Mouse (Mus musculus) midbrain, embryonic 11.5 days (tissue): ENCODE measurements around the gene Oprm1. TPM values are rescaled to one million over a fixed set of nuclear protein-coding genes. Genes with fewer than 3 reads are reported as not detected.
"Not testable (repeated sequence)": the region's sequence is repeated elsewhere in the genome, so short reads cannot be mapped to it uniquely, and the experiment has no call there.

Experiments
- ATAC-seq: fragments of 200-750 bp; cut with Nextera tagmentation; 2 replicates; pipeline ENCODE4 v1.8.0; 2017; ENCODE audit warnings: moderate TSS enrichment, moderate library complexity; ENCODE audit not compliant: low FRiP score
- DNase-seq: peaks from one replicate; pipeline ENCODE4 v3.0.0; 2015; ENCODE audit warnings: low spot score; ENCODE audit errors: missing footprints
- H3K27ac ChIP-seq: fragments of 300-500 bp; sonication (generic); 2 replicates; pipeline ENCODE4 v1.5.1; 2014; ENCODE audit warnings: low read depth, low read length
- H3K27me3 ChIP-seq: fragments of 300-500 bp; sonication (generic); 2 replicates; pipeline ENCODE4 v1.6.1; 2014; ENCODE audit warnings: mild to moderate bottlenecking, low read length, moderate library complexity, mixed read lengths; ENCODE audit not compliant: control insufficient read depth, insufficient read depth
- H3K36me3 ChIP-seq: fragments of 300-500 bp; sonication (generic); 2 replicates; pipeline ENCODE4 v1.6.1; 2014; ENCODE audit warnings: mild to moderate bottlenecking, low read length, moderate library complexity, mixed read lengths; ENCODE audit not compliant: control insufficient read depth, insufficient read depth
- H3K4me1 ChIP-seq: fragments of 300-500 bp; sonication (generic); 2 replicates; pipeline ENCODE4 v1.6.1; 2014; ENCODE audit warnings: low read length; ENCODE audit not compliant: control insufficient read depth, insufficient read depth
- H3K4me2 ChIP-seq: fragments of 300-500 bp; sonication (generic); 2 replicates; pipeline ENCODE4 v1.6.1; 2014; ENCODE audit warnings: mild to moderate bottlenecking, moderate library complexity
- H3K4me3 ChIP-seq: fragments of 300-500 bp; sonication (generic); 2 replicates; pipeline ENCODE4 v1.5.1; 2014; ENCODE audit warnings: low read depth, low read length
- H3K9ac ChIP-seq: fragments of 300-500 bp; sonication (generic); 2 replicates; pipeline ENCODE4 v1.6.1; 2014; ENCODE audit warnings: low read length
- H3K9me3 ChIP-seq: fragments of 300-500 bp; sonication (generic); 2 replicates; pipeline ENCODE4 v1.6.1; 2016; ENCODE audit warnings: low read length; ENCODE audit not compliant: control insufficient read depth
- WGBS: fragments of 180-500 bp; shearing (Covaris S2); extraction: QIAGEN DNeasy Blood & Tissue Kit; methylation state at CpG from one replicate; pipeline ENCODE4 v1.1.7; 2014; 5-methylcytosine and 5-hydroxymethylcytosine counted together
- polyA plus RNA-seq: library from polyadenylated mRNA; unstranded; fragments of >200 nt; fragmentation: Nextera tagmentation; extraction: Ambion mirVana; gene quantifications from 2 replicates; pipeline ENCODE4 v1.2.1, GENCODE M21; 2014

Oprm1 gene
- polyA plus RNA-seq, 1 experiment from 2014 or later: 0.11 TPM

DNA sequence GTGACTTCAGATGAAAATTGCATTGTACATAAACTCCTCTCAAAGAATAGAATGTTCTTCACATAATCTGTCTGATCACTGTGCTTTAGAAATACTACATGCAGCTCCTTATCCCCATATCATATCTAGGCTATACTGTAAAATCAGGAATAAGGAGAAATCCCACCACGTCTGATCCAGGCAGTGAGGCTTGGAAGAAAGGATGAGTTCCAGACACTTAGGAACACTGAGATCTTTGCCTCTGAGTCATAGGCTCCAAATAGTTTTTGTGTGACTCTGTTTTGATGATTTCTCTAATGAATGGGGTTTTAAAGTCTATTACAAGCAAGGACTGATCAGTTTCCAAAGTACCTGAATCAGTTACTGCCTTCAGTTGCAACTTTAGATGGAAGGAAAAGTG lies 83.9 kb downstream of the Oprm1 start:
- H3K27me3 ChIP-seq: no peaks in the 10 kb centered on the region
- no peak overlapping the region for H3K4me3 ChIP-seq
- no peak overlapping the region for H3K9ac ChIP-seq
- no peak overlapping the region for H3K4me2 ChIP-seq
- DNase-seq: no peak
- WGBS: 84% methylated on average over 1 of the region's 1 CpGs
- no peak overlapping the region for H3K27ac ChIP-seq
- no peaks in the 10 kb centered on the region for H3K9me3 ChIP-seq
- no peaks in the 10 kb centered on the region for H3K36me3 ChIP-seq
- ATAC-seq: no peak
- no peaks in the 10 kb centered on the region for H3K4me1 ChIP-seq

DNA sequence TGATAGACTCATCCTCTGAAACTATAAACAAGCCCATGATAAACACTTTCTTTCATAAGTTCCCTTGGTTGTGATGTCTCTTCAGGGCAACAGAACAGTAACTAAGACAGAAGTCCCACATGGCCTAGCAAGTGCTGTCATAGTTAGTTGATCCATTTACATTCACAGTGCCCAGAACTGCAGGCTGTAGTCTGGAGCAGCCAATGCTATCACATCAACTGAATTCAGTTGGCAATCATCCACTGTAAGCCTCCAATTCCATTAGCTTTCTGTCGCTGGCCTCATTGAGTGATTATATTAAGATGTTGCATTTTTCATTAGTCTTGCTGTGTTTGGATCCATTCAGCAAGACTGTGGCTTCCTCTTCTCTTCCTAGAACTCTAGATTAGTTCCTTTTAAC lies 88.0 kb downstream of the Oprm1 start:
- no peak for DNase-seq
- no peak overlapping the region for H3K9ac ChIP-seq
- H3K4me2 ChIP-seq: no peak overlapping the region
- no peak overlapping the region for H3K4me3 ChIP-seq
- H3K27me3 ChIP-seq: no peaks in the 10 kb centered on the region
- ATAC-seq: no peak
- no peaks in the 10 kb centered on the region for H3K36me3 ChIP-seq
- H3K9me3 ChIP-seq: no peaks in the 10 kb centered on the region
- H3K27ac ChIP-seq: no peak overlapping the region
- 87% methylated on average over 1 of the region's 1 CpGs for WGBS
- H3K4me1 ChIP-seq: peaks cover 7% of the 10 kb centered on the region; the same call in 1 of the 2 replicates

DNA sequence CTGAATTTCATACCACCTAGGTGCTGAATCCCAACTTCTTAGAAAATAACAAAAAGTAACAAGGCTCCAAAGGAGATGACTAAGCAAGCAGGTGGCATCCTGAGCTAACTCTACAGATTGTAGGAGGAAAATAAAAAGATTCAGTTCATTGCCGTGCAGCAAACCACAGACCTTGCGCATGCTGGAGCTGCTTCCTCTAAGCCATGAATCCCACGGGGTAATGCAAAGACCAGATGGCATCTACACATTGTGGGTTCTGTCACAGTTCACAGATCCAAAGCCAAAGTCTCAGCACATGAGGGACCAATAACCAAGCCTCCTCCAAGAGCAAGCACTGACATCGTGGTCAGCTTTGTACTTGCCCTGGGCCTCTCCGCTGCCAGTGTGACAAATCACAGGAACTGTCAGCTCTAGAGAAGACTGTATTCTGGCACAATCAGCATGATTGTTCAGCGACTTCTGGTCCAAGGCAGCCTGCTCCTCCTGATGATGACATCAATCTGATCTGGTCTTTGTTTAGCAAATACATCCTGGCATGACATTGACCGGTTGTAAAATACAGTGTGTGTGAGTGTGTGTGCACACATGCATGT lies 90.0 kb downstream of the Oprm1 start:
- no peaks in the 10 kb centered on the region for H3K36me3 ChIP-seq
- H3K27ac ChIP-seq: no peak overlapping the region
- no peak for DNase-seq
- no peak overlapping the region for H3K9ac ChIP-seq
- H3K4me1 ChIP-seq: peaks cover 7% of the 10 kb centered on the region; the same call in 1 of the 2 replicates
- H3K9me3 ChIP-seq: no peaks in the 10 kb centered on the region
- peak; percentile 60; the same call in 1 of the 2 replicates for ATAC-seq
- H3K4me2 ChIP-seq: no peak overlapping the region
- 47% methylated on average over 7 of the region's 7 CpGs for WGBS
- H3K27me3 ChIP-seq: no peaks in the 10 kb centered on the region
- no peak overlapping the region for H3K4me3 ChIP-seq

DNA sequence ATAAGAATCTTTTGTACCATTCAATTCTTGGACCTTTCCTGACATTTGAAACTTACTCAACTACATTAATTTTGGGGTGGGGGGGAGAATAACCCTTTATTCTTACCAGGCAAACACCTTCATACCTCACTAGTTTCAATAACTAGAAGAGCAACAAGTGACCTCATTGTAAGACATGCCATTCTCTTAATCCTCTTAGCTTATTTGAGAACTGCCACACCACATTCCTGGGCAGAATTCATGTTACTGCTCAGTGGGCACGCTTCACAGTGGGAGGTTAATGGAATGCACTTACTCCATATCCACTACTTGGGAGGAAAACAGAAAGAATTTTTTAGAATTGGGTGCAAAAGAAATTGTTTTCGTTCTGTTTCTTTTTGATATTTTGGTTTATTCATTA lies 90.5 kb downstream of the Oprm1 start:
- H3K4me3 ChIP-seq: no peak overlapping the region
- 42% methylated on average over 2 of the region's 2 CpGs for WGBS
- DNase-seq (peak; percentile 83), ATAC-seq (peak; percentile 63; the same call in 1 of the 2 replicates)
- H3K9me3 ChIP-seq: no peaks in the 10 kb centered on the region
- no peaks in the 10 kb centered on the region for H3K27me3 ChIP-seq
- no peak overlapping the region for H3K9ac ChIP-seq
- no peaks in the 10 kb centered on the region for H3K36me3 ChIP-seq
- no peak overlapping the region for H3K4me2 ChIP-seq
- peaks cover 7% of the 10 kb centered on the region; the same call in 1 of the 2 replicates for H3K4me1 ChIP-seq
- H3K27ac ChIP-seq: no peak overlapping the region

DNA sequence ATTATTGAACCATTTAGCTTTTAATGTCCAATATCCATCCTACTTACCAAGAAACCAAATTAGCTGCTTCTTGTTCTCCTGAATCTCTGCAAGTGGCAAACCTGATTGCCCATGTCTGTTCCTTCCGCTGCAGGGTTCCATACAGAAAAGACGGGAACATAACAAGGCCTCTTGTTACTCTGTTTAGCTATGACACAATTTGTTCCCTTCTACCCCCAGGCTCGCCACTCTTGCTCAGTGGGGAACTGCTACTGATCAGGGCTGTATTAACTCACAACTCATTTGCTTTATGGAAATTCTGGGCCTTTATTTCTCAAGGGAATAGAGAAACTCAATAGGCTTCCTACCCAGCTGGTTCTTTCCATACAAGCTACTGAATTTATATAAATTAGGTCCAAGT lies 97.5 kb downstream of the Oprm1 start:
- H3K9me3 ChIP-seq: no peaks in the 10 kb centered on the region
- DNase-seq (no peak), ATAC-seq (no peak)
- no peaks in the 10 kb centered on the region for H3K36me3 ChIP-seq
- H3K4me2 ChIP-seq: no peak overlapping the region
- WGBS: 77% methylated on average over 3 of the region's 3 CpGs
- no peak overlapping the region for H3K27ac ChIP-seq
- H3K27me3 ChIP-seq: no peaks in the 10 kb centered on the region
- no peak overlapping the region for H3K4me3 ChIP-seq
- no peaks in the 10 kb centered on the region for H3K4me1 ChIP-seq
- no peak overlapping the region for H3K9ac ChIP-seq

DNA sequence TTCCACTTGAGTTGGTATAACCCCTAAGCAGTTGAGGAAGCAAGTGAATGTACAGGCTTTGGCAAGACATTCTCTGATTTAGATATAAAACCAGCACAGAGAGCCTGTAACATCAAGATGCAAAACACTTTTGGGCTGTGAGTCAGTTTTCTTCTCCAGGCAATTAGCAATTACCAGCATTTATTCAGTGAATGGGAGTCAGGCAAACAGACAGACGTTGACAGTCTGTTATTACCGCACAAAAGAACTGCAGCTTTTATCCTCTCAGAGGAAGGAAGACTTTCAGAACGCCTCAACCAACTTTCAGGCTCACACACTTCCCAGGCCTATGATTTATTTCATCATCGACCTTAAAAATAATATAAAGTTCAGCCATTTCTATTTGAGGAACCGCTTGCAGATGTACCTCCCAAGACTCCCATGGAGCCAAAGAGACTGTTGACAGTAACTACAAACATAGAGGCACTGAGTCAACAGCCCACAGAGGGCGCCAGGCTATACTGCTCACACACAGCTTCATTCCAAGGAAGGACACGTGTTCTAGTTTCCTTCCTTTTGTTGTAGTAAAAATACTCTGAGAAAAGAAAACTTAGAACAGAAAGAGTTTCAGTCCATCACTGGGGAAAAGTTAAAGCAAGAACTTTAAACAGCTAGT lies 113.2 kb downstream of the Oprm1 start:
- ATAC-seq (no peak), DNase-seq (no peak)
- 85% methylated on average over 7 of the region's 7 CpGs for WGBS
- no peaks in the 10 kb centered on the region for H3K27me3 ChIP-seq
- no peak overlapping the region for H3K27ac ChIP-seq
- H3K9me3 ChIP-seq: no peaks in the 10 kb centered on the region
- H3K4me2 ChIP-seq: no peak overlapping the region
- no peak overlapping the region for H3K9ac ChIP-seq
- H3K4me3 ChIP-seq: no peak overlapping the region
- H3K4me1 ChIP-seq: no peaks in the 10 kb centered on the region
- no peaks in the 10 kb centered on the region for H3K36me3 ChIP-seq

DNA sequence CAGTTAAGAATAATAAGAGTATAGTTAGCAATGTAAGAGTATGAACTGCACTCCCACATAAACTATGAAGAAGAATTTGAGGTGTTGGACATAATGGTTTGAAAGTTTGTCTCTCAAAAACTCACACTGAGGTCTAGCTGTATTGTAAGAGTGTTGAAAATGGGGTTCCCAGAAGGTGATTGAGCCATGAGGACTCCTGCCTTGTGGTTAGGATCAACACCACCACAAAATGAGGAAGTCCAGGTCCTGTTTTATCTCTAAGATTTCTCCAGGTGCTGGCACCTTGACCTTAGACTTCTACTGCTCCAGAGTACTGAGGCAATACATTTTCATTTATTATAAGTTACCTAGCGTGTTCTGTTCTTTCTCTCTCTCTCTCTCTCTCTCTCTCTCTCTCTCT lies 115.6 kb downstream of the Oprm1 start:
- H3K27ac ChIP-seq: no peak overlapping the region
- no peaks in the 10 kb centered on the region for H3K36me3 ChIP-seq
- no peak overlapping the region for H3K4me3 ChIP-seq
- no peaks in the 10 kb centered on the region for H3K9me3 ChIP-seq
- no peaks in the 10 kb centered on the region for H3K4me1 ChIP-seq
- no peak overlapping the region for H3K9ac ChIP-seq
- H3K4me2 ChIP-seq: no peak overlapping the region
- 90% methylated on average over 1 of the region's 1 CpGs for WGBS
- no peak for DNase-seq
- no peaks in the 10 kb centered on the region for H3K27me3 ChIP-seq
- no peak for ATAC-seq

DNA sequence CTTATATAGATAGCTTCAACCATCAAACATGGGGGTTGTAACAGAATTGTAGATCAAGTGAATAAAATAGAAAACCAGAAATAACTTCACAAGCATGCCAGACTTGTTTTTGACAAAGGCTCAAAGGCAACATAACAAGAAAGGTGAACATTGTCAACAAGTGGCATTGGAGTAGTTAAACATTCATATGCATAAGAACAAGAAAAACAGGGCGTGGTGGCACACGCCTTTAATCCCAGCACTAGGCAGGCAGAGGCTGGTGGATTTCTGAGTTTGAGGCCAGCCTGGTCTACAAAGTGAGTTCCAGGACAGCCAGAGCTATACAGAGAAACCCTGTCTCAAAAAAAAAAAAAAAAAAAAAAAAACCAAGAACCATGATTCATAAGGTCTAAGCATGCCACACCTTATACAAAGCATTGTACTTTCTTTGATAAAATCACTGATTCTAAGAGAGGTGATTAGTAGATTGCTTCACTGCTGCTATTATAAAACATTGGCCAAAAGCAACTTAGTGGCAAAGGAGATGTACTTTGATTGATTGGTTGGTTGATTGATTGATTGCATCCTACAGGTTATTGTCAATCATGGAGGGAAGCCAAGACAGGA lies 120.1 kb downstream of the Oprm1 start:
- Histone ChIP-seq H3K9me3 (no peaks in the 10 kb centered on the region), H3K4me1 (no peaks in the 10 kb centered on the region), H3K9ac (no peak overlapping the region), H3K36me3 (no peaks in the 10 kb centered on the region), H3K27me3 (no peaks in the 10 kb centered on the region), H3K27ac (no peak overlapping the region), H3K4me2 (no peak overlapping the region), H3K4me3 (no peak overlapping the region)
- ATAC-seq (no peak), DNase-seq (no peak)
- WGBS: 94% methylated on average over 2 of the region's 2 CpGs

DNA sequence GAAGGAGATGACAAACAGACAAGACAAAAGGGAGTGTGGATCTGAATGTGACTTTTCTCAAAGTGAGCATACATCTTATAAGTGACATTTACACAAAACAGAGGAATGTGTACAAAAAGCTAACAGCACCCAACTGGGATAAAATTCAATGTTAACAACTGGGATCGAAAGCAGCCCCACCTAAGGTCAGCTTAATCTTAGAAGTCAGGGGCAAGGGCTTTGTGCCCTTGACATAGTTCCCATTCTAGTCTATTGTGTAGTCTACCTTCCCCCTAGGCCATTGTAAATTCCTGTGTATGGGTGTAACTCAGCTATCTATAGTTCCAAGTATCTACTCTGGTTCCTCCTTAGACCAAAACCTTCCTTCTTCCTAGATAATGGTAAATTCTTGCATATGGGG lies 123.7 kb downstream of the Oprm1 start:
- H3K4me1 ChIP-seq, H3K4me3 ChIP-seq, H3K36me3 ChIP-seq, H3K4me2 ChIP-seq, H3K9ac ChIP-seq, H3K27ac ChIP-seq, H3K27me3 ChIP-seq, H3K9me3 ChIP-seq, DNase-seq, ATAC-seq: not testable (repeated sequence)
- 77% methylated on average over 1 of the region's 1 CpGs for WGBS
